Mouse (Mus musculus) E14TG2a.4 (cell line): ENCODE measurements around the gene Rbfox1.

ENCODE experiments used
- CTCF ChIP-seq: conservative IDR thresholded peaks from 2 replicates; pipeline ENCODE4 v1.5.1; 2014; ENCODE audit warnings: low read length
- POU5F1 ChIP-seq: IDR thresholded peaks from 2 replicates; pipeline ENCODE4 v1.6.1; 2014; ENCODE audit warnings: low read length, borderline replicate concordance

GRCm38 (mm10) chr16:6110121-6110520, 225.0 kb downstream of the Rbfox1 start:
- TF ChIP-seq CTCF: no peak
- TF ChIP-seq POU5F1: no peak
